Mouse (Mus musculus) layer of hippocampus, adult 8-10 months (tissue): Measurements from ENCODE around the gene Apoh. TPM values are rescaled to one million over a fixed set of nuclear protein-coding genes. Genes with fewer than 3 reads are reported as not detected.
A peak's percentile ranks its signal among the peaks of the same experiment; 100 is the strongest.

ENCODE experiments used
- DNase-seq, 2 experiments: peaks; one replicate each; pipeline ENCODE4 v3.0.0; 2022; ENCODE audit warnings: low spot score in 2 of 2
- total RNA-seq, 4 experiments: library from RNA; stranded (reverse); gene quantifications; 2 replicates each; pipeline ENCODE4 v1.2.4; 2022

Gene Apoh
- total RNA-seq, 4 experiments from 2014 or later: 0.54 to 0.94 (median 0.86) TPM

DNA sequence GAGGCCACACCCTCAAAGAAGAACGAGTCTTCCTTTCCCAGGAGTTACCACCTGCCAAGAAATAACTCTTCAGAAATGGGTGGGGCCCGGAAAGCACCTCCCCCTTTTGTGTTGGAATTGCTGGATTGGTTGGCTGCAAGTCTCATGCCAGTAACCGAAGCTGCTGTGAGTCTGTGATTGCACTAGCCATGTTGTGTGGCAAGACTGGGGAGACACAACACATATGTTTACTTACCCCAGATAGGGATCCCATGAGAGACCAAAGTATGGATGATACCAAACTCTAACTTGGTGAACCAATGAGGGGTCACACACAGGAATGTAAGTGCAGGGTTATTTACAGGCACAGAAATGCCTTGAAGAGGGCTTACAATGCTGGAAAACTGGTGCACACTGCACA, 39.5 kb downstream of the Apoh start:
- DNase-seq: no peak

DNA sequence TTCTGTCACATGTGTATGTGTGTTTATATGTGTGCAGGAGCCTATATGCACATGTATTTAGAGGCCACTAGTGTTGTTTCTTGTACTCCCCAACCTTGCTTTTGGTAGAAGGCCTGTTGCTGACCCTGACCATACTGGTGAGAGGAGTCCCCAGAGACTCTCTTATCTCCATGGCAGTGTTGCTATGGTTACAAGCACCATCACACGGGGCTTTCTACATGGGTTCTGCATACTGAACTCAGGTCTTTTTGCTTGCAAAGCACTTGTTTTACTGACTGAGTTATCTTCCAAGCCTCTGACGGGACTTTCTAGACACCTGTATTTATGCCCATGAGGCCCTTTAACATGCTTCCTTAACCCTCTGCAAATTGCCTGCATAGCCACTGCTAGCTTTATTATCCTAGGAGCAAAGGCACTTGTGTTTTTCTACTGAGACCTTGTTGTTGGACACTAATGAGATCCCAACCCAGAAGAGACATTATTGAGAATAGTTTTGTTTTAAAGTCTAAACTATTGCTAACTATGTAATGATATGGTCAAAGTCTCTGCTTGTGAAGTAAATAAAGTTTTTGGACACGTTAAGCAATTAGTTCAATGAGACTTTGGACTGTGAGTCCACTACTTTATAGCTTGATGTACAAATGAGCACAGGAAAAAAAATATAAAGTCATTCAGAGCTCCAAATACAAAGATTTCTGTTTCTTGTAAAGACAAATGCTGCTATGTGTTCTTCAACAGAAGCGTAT, 41.9 kb downstream of the Apoh start:
- no peak for DNase-seq

DNA sequence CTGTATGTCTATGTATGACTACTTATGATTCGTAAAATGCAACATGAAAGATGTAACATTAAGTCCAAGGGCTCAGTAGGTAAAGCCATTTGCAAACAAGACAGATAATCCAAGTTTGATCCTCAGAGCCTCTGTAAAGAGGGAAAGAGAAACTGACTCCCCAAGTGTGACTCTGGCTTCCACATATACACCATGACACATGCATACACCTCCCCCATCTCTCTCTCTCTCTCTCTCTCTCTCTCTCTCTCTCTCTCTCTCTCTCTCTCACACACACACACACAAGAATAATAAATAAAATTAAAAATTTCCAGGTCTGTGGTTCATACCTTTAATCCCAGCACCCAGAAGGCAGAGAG, 42.5 kb downstream of the Apoh start:
- no peak for DNase-seq

DNA sequence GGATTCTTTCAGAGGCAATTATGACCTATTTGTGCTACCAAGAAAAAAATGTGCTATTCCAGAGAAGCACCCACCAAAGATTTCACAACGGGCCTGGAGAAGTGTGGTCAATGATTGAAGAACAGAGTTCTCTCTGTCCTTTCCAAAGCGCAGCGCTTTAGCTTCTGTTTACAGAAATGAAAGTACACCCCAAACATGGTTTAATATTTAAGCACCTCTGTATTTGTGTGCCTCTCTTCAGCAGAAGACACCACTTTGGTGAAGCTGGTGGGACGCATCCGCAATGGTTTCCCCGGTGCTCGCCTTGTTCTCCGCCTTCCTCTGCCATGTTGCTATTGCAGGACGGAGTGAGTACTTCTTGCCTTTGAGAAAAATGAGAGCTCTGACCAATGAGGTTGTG, 51.9 kb downstream of the Apoh start:
- DNase-seq: no peak

DNA sequence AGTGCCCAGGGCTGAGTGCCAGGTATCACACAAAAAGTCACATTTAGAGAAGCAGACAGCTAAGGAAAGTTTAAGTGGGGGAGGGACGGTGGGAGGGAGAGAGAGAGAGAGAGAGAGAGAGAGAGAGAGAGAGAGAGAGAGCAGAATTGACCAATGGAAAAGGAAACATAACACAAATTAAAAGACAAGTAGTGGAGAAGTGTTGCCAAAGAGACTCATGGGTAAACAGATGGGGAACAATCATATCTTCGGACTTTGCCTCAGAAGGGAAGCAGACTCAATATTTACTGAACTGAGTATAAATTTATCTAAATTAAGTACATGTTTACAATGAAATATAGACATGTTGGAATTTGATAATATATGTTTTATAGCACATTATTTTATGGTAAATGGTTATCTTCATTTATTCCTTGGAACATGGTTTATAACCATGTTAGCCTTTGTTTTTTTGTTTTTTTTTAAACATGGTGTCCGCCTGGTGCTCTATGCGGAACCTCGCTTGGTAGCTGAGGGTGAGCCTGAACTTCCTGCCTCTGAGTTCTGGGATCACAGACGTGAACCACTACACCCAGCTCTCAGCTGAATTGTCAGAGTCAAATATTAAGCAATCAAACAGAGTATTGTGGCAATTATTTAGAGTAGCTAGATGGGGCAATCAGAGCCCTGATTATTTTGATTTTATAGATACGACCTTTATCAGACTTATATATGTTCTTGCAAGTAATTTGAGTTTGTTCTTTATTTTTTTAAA, 53.1 kb downstream of the Apoh start:
- DNase-seq: no peak

DNA sequence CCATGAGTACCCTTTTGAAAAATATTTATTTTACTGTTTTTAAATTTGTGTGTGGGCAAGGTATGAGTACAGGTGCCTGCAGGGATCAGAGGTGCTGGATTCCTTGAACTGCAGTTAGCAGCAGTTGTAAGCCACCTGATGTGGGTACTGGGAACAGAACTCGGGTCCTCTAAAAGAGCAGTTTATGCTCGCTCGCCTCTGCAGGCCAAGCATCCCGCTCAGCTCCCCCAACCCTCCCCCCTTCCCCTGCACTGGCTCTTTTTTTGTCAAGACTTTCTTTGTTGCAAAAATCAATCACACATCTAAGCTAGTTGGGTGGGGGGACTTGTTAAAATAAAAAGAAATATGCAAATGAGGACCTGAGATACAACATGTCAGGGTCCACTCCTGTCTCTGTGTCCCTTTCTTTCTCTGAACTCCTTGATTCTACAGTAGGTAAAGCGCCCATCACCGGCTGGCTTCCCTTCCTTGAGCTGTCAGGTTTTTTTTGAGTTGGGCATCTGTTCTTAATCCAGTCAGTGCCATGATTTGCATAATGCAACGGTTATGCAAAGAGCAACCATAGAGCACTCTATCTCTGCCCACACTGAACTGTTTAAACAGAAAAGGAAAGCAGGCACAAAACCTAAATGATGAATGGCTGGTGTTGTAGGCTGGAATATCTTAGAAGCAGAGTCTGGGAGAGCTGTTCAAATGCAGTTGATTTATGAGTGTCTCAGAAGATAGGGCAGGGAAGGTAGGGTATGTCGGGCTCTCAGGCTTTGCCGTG, 66.9 kb downstream of the Apoh start:
- DNase-seq: no peak

DNA sequence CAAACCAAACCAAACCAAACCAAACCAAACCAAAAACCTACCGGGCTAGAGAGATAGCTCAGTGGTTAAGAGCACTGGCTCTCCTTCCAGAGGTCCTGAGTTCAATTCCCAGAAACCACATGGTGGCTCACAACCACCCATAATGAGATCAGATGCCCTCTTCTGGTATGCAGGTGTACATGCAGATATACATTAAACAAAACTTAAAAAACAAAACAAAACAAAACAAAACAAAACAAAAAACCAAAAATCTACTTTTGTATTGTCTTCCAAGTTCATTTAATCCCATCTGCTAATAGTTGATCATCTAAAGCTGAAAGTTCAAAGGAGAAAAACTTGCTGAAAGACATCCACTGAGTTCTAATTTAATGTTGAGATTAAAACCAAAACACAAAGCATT, 73.2 kb downstream of the Apoh start:
- DNase-seq: no peak

DNA sequence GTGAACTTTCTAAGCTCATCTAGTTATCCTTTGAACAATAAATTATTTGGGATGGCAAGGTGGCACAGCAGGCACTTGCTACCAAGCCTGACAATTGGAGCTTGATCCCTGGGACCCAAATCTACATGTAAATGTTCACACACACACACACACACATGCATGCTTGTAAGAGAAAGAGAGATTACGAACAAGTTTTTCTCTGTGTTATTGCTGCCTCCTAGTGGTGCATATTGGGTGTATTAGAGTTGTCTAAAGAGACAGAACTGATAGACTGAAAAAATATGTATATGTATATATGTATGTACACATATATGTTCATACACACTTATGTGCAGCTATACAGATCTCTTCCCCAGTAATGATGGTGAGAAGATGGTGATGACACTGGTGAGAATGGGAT, 75.4 kb downstream of the Apoh start:
- DNase-seq: no peak

DNA sequence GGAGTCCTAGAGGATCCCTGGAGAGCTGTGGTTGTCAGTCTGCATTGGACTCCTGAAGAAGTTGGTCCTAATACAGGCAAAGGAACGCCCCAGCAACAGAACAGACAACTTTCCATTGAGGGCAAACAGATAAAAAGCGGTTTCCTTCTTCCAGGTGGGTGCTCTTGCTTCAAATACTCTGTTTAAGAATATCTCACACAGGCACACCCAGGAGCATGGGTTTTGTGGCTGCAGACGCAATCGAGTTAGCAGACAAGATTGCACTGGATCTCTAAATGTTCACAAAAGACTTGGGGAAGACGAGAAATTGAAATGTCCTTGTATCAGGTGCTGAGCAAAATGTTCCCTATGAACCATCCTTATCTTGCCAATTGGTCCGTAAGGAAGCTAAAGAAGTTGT, 76.1 kb downstream of the Apoh start:
- no peak for DNase-seq

DNA sequence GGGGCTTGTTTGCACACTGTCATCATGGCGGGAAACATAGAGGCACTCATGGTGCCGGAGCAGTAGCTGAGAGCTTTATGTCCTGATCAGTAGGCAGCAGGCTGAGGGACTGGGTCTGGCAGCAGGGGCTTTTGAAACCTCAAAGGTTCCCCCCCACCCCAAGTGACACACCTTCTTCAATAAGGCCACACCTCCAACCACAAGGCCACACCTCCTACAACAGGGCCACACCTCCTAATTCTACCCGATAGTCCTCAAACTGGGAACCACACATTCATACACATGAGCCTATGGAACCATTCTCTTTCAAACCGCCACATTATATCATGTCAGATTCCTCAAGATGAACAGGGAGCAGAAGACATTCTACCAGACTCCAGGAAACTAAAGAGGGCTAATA, 77.6 kb downstream of the Apoh start:
- DNase-seq: no peak

DNA sequence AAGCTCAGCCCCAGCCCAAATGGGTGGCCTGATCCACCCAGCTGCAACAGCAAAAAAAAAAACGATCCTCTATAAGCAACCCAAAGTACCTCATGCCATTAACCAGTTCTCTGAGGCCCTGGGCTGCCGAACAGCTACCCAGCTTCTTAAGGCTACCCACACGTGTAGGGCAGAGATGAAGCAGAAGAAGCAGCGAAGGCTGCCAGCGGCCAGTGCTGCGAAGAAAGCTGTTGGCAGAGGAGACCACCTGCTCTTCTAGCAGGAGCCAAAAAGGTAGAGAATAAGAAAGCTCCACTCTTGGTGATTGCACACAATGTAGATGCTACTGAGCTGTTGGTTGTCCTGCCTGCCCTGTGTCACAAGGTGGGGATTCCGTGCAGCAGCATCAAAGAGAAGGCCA, 80.1 kb downstream of the Apoh start:
- no peak for DNase-seq

DNA sequence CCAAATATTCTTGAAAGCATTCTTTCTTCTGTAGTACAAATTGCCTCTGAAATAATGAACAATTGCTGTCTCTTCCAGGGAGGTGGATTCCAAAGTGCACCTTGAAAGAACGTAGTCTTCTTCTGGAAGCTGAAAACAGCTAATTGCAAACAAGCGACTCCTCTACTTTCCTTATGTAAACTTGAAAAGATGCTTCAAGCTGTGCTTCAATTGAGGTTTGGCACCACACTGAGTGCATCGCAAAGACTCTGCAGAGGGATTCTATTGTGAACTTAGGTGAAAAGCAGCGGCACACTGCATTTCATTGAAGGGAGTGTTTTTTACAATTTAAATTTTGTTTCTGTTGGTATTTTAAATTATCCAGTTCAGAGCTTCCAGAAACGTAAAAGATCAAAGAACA, 81.0 kb downstream of the Apoh start:
- no peak for DNase-seq

DNA sequence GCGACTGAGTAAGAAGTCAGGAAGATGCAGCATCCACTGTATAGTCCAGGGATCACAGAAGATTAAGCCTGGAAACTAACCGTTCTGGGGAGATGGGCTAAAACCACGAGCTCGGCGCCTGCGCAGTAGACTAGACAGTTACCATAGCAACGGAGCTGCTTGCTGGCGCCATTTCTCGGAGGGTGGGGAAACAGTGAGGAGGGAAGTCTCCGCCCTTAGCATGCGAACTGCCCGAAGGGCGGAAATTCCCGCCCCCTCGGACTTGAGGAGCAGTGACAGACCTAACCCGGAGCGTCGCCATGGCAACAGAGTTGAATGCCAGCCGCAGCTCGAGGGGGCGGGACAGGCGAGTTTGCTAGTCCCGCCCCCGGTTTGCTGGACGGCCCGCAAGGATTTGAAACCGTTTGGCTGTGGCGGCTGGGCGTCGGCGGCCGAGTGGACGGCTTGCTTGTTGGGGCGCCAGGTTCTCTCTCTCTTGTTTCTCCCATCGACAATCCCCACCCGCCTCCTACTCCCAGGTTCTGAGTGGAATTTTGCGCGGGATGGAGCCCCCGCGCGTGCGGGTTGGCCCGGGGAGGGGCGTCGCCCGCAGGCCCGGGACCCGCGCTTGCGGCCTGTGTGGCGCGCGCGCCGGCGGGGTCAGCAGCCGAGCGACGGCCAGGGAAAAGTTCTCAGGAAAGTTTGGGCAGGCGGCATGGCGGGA, 81.9 kb downstream of the Apoh start, which contains the start of gene Cep112:
TSS of gene Cep112 (plus strand) at position 304 of the 703 bp plus-strand sequence.
- peak; percentile 96 to 98 for DNase-seq

DNA sequence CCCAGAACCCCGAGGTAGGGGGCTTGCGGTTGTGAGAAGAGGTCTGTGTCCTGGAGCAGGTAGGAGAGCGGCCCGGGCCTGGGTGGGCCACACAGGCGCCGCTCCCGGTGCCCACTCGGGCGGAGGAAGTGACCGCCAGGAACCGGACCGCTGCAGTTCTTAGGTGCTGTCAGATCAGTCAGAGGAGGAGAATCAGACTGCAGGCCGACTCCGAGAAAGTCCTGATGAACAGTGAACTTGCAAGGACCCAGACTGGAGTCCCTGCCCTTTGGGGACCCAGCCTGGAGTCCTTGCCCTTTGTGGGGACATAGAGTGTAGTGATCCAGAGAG, 82.4 kb downstream of the Apoh start:
- DNase-seq: no peak

DNA sequence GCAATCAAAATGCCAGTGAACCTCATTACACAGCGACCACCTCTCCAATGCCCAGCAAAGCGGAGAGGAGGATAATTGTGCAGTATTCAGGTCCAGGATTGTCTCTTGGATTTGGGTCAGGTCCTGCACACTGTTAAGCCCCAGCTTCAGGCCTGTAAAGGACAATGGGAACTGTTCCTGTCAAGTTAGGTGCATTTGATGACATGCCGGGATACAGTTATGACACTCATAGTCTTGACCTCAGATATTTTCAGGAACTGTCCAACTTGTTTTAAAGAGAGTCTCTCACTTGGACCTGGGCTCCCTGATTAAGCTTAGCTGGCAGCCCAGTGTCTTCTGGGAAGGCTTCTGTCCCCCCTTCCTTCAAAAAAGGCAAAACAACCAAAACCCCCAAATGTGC, 82.9 kb downstream of the Apoh start:
- no peak for DNase-seq

DNA sequence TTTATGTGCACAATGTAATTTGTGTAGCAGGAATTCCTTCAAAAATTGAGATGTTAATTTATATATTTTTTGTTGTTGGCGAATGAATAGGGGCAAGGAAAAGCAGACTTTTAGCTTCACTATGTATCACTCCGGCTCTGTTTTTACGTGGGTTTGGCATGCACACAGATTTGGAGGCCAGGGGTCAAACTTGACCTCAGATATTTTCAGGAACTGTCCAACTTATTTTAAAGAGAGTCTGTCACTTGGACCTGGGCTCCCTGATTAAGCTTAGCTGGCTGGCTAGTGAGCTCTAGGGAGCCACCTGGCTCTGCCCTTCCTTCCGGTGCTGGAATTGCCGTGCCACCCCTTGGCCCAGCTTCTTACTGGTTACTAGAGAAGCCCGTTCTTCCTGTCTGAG, 84.0 kb downstream of the Apoh start:
- DNase-seq: no peak

DNA sequence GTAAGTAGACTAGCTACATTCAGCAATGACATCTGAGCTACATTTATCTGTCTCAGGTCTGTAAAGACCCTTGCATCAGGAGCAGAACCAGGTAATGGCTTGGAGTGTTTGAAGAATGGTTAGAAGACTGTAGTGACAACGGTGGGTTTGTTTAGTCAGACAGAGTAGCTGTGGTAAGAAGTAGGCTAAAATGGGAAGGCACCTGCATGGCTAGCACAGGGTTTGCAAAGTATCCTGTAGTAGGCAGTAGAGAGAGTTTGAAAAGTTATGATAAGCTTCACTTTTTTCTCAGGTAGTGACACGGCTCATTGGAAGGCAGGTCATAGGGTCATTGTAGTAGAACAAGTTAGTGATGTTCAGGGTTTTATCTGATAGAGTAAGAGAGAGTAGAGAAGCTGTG, 85.9 kb downstream of the Apoh start:
- no peak for DNase-seq

DNA sequence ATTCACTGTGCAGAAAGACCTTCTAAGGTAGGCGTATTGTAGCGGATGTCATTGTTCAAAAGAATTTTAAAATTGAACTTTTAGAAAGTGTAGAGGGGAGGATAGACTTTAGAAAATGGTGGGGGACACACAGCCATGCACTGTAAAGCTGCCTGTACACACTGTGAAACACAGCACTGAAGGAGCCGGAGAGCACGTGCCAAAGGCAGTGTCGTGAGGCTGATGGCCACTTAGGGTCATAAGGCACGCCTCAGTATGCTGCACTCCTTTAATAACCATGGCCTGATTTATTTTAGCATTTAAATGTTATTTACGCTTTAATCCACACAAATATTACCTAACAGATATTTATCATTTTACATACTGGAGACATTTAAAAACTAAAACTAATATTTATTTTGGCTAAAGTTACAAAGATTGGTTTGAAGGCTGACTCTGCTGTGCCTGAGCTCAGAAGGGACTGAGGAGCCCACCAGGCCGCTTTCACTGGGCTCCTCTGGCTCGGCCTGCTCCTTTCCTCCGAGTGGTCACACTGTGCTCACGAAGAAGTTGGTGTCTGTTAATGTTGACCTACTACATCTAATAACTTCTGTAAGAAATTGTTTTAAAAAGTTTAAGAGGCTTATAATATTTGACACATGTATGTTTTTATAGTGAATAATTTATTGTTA, 100.9 kb downstream of the Apoh start:
- DNase-seq: no peak

DNA sequence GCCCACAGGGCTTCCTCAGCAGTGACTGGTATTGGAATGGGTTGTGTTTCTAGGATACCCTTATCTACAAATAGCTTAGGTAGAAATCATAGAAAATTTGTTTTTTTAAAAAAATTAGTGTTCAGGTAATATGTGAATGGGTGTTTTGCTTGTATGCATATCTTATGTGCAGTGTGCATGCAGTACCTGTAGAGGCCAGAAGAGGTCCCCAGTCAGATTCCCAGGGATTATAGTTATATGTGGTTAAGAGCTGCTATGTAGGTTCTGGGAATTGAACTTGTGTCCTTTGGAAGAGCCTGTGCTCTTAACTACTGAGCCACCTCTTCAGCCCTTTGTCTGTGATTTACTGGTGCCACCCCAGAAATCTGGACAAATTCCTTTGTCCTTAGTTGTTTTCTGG, 104.0 kb downstream of the Apoh start:
- DNase-seq: no peak

DNA sequence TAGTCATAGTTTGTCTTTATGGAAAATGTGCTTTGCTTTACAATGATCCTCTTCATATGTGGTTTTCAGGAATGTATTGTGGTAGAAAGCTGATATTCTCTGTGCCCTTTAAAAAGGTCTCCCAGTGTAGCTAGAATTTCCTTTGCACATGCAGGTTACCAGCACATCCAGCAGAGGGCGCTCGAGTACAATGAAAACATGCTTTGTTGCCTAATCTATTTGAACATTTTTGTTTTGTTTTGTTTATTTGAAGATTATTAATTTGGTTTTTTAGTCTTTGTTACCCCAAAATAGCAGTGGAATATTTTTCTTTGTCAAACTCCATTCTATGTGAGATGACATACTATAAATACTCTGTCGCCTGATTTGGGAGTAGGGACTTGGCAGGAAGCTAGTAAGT, 106.7 kb downstream of the Apoh start:
- peak; percentile 22 to 72 for DNase-seq

DNA sequence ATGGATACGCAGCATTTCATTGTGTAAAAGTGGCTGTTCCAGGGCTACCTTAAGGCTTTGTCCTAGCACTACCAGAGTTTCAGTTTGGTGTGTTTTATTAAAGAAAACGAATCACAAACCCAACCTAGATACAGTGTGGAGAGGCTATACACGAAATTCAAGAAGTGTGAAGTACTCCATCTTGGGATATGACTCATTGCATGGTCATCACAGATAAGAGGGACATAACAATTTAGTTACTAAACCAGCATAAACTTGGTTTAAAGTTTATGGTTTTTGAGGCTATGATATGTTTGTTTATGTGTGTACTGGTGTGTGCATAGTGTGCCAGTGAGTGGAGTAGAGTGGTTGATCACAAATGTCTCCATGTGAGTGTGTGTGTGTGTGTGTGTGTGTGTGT, 116.4 kb downstream of the Apoh start:
- no peak for DNase-seq
